Mouse (Mus musculus) limb, embryonic 10.5 days (tissue): ENCODE data around the gene Nkx3-2. TPM values are rescaled to one million over a fixed set of nuclear protein-coding genes. Genes with fewer than 3 reads are reported as not detected.
A peak's percentile ranks its signal among the peaks of the same experiment; 100 is the strongest.

Experiments used
- DNase-seq: peaks from one replicate; pipeline ENCODE4 v3.0.0-alpha.2; 2017; ENCODE audit warnings: low spot score
- H3K27ac ChIP-seq: fragments of 300-500 bp; sonication (generic); 2 replicates; pipeline ENCODE4 v1.5.1; 2016; ENCODE audit warnings: mild to moderate bottlenecking
- H3K27me3 ChIP-seq: fragments of 300-500 bp; sonication (generic); 2 replicates; pipeline ENCODE4 v1.6.1; 2016; ENCODE audit warnings: low read depth, mild to moderate bottlenecking; ENCODE audit not compliant: poor library complexity, severe bottlenecking
- H3K36me3 ChIP-seq: fragments of 300-500 bp; sonication (generic); 2 replicates; pipeline ENCODE4 v1.6.1; 2016; ENCODE audit warnings: mild to moderate bottlenecking, moderate library complexity
- H3K4me1 ChIP-seq: fragments of 300-500 bp; sonication (generic); 2 replicates; pipeline ENCODE4 v1.6.1; 2016
- H3K4me3 ChIP-seq: fragments of 300-500 bp; sonication (generic); 2 replicates; pipeline ENCODE4 v1.5.1; 2016; ENCODE audit warnings: mild to moderate bottlenecking, moderate library complexity
- H3K9me3 ChIP-seq: fragments of 300-500 bp; sonication (generic); replicated peaks from 2 replicates; pipeline ENCODE4 v1.6.1; 2016; ENCODE audit warnings: mild to moderate bottlenecking
- WGBS: fragments of 180-500 bp; shearing (Covaris S2); methylation state at CpG from one replicate; pipeline ENCODE4 v1.1.7; 2016; 5-methylcytosine and 5-hydroxymethylcytosine counted together
- polyA plus RNA-seq: library from polyadenylated mRNA; unstranded; fragments of >200 nt; fragmentation: Nextera tagmentation; extraction: Ambion mirVana; gene quantifications from 2 replicates; pipeline ENCODE4 v1.2.1, GENCODE M21; 2016

The Nkx3-2 gene
- polyA plus RNA-seq, 1 experiment from 2014 or later, result 0.50 TPM

- 28% methylated on average over 6 of the region's 6 CpGs for WGBS
- Histone ChIP-seq H3K27ac (no peak overlapping the region), H3K36me3 (no peaks in the 10 kb centered on the region), H3K27me3 (no peaks in the 10 kb centered on the region; the same call in 1 of the 2 replicates), H3K4me1 (peaks cover 4% of the 10 kb centered on the region; the same call in 1 of the 2 replicates), H3K9me3 (no peaks in the 10 kb centered on the region), H3K4me3 (no peak overlapping the region)
- no peak for DNase-seq
These were observed 11.4 kb upstream of the Nkx3-2 start for GRCm38 (mm10) chr5:41775728-41776127.

GRCm38 (mm10) chr5:41775273-41775672 is 11.0 kb upstream of the Nkx3-2 start:
- H3K27ac ChIP-seq, result no peak overlapping the region
- H3K9me3 ChIP-seq, result no peaks in the 10 kb centered on the region
- peaks cover 4% of the 10 kb centered on the region; the same call in 1 of the 2 replicates for H3K4me1 ChIP-seq
- H3K27me3 ChIP-seq, result peaks cover 1% of the 10 kb centered on the region; the same call in 1 of the 2 replicates
- no peak overlapping the region for H3K4me3 ChIP-seq
- no peaks in the 10 kb centered on the region for H3K36me3 ChIP-seq
- no peak for DNase-seq
- 72% methylated on average over 3 of the region's 3 CpGs for WGBS

- Histone ChIP-seq H3K4me3 (peak overlapping the region; percentile 31), H3K4me1 (peaks cover 25% of the 10 kb centered on the region), H3K36me3 (no peaks in the 10 kb centered on the region), H3K9me3 (no peaks in the 10 kb centered on the region), H3K27ac (no peak overlapping the region), H3K27me3 (peaks cover 68% of the 10 kb centered on the region)
- WGBS, result 6% methylated on average over 21 of the region's 21 CpGs
- DNase-seq, result peak; percentile 95
These were observed 4.2 kb upstream of the Nkx3-2 start for GRCm38 (mm10) chr5:41768382-41769040.

GRCm38 (mm10) chr5:41767296-41768200 is 3.2 kb upstream of the Nkx3-2 start:
- Histone ChIP-seq H3K4me1 (peaks cover 35% of the 10 kb centered on the region), H3K4me3 (peak overlapping the region; percentile 31), H3K9me3 (no peaks in the 10 kb centered on the region), H3K27ac (no peak overlapping the region), H3K27me3 (peaks cover 77% of the 10 kb centered on the region), H3K36me3 (no peaks in the 10 kb centered on the region)
- 1% methylated on average over 33 of the region's 33 CpGs for WGBS
- DNase-seq, result peak; percentile 57

DNA sequence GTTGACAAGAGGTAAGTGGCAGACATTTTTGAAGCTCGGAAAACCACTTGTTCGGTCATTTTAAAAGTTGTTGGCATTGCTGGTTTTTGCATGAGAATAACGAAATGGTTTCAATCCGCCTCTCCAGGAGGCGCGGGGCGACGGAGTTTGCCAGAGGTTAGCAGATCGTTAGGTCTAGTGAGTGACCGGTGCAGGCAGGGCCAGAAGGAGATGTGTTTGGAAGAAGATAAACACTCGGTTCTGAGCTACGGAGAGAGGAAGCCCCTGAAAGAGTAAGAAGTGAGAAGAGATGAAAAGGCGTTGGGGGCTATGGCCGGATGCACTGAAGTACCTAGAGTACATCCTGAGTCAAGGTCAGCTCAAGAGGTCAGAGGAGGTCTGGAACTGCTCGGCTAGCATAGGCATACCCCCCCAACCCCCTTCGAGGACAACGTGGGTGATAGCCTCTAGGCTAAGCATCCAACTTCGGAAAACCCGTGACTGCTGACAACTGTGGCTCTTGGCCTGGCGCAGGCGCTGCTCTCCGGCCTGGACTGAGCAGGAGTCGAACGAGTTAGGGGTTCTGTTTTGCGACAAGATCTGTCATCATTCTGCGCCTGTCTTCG is 2.2 kb upstream of the Nkx3-2 start:
- Histone ChIP-seq H3K9me3 (no peaks in the 10 kb centered on the region), H3K27me3 (peaks cover 88% of the 10 kb centered on the region), H3K4me3 (peak overlapping the region; percentile 31; the same call in 1 of the 2 replicates), H3K36me3 (no peaks in the 10 kb centered on the region), H3K4me1 (peaks cover 40% of the 10 kb centered on the region), H3K27ac (no peak overlapping the region)
- under 1% methylated on average over 27 of the region's 27 CpGs for WGBS
- DNase-seq, result peak; percentile 65

DNA sequence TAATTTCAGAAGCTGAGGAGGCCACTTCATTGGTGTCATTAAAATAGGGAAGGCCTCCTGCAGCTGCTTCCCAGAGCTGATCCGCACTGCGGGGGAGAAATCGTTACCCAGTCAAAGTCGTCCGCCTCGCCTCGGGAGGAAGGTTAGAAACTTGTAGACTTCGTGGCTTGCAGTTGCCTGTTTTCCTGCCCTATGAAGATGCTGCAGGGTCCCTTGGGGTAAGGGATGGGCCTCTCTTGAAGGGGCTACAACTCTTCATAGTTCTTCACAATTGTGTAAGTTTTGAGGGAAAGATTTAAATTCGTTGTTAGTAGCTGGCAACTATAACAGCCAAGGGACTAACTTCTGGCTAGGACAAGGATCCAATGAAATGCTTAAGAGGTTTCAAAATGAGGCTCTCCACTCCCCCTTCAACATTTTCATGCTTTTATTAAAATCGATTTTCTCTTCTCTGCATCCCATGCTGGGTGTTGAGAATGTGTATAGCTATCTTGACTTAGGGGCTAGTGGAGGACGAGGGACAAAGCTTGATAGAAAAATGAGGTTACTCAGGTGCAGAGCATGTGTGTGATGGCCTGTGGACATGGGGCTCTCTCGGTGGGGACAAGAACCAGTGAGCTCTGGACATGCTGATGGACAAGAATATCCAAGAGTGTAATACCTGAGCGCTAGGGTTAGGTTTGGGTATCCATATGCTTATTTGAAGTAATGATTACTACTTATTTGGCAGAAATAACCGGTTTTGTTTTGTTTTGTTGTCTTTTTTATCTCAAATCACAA is 1.5 kb upstream of the Nkx3-2 start:
- peaks cover 43% of the 10 kb centered on the region for H3K4me1 ChIP-seq
- peak; percentile 62 for DNase-seq

DNA sequence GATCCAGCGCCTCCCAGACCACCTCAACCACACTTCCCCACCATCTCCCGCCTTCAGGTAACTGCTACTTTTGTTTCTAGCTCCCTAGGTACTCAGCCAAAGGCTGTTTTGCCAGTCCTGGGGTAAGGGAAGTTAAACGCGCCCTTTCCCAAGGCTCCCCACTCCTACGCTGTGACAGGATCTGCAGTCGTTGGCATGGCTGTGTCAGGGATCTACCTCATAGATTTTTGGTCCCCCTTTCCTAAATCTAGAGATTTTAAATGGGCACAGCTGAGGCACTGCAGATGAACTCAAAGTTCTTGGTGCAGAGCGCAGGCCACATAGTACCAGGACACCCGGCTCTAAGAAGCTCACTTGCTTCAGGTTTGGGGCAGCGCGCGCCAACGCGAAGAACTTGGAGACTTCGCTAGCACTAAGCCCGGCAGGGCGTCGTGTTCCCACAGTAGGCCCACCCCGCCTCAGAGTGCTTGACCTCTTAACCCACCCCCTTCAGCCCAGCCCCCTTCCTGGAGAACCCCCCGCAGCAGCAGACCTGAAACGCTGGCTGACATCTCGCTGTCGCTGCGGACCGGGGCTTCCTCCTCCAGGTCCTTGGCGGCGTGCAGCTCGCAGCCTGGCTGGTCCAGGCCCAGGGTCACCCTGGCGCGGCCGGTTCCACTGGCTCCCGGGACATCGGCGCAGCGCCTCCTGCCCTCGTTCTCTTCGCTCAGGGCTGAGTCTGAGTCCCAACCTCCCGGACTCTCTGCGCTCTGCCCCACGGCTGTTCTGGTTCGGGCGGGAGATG is 1.2 kb downstream of the Nkx3-2 start:
- WGBS, result under 1% methylated on average over 41 of the region's 41 CpGs
- H3K4me3 ChIP-seq, result peak overlapping the region; percentile 53
- DNase-seq, result no peak
- H3K27me3 ChIP-seq, result peaks cover 100% of the 10 kb centered on the region
- H3K4me1 ChIP-seq, result peaks cover 43% of the 10 kb centered on the region
- peak overlapping the region; percentile 25; the same call in 1 of the 2 replicates for H3K27ac ChIP-seq
- no peaks in the 10 kb centered on the region for H3K36me3 ChIP-seq
- H3K9me3 ChIP-seq, result no peaks in the 10 kb centered on the region

More for the DNA sequence above, 1.5 kb upstream of the Nkx3-2 start:
- H3K27me3 ChIP-seq, result peaks cover 95% of the 10 kb centered on the region
- H3K9me3 ChIP-seq, result no peaks in the 10 kb centered on the region
- H3K4me3 ChIP-seq, result no peak overlapping the region
- no peaks in the 10 kb centered on the region for H3K36me3 ChIP-seq
- 2% methylated on average over 14 of the region's 14 CpGs for WGBS
- no peak overlapping the region for H3K27ac ChIP-seq

DNA sequence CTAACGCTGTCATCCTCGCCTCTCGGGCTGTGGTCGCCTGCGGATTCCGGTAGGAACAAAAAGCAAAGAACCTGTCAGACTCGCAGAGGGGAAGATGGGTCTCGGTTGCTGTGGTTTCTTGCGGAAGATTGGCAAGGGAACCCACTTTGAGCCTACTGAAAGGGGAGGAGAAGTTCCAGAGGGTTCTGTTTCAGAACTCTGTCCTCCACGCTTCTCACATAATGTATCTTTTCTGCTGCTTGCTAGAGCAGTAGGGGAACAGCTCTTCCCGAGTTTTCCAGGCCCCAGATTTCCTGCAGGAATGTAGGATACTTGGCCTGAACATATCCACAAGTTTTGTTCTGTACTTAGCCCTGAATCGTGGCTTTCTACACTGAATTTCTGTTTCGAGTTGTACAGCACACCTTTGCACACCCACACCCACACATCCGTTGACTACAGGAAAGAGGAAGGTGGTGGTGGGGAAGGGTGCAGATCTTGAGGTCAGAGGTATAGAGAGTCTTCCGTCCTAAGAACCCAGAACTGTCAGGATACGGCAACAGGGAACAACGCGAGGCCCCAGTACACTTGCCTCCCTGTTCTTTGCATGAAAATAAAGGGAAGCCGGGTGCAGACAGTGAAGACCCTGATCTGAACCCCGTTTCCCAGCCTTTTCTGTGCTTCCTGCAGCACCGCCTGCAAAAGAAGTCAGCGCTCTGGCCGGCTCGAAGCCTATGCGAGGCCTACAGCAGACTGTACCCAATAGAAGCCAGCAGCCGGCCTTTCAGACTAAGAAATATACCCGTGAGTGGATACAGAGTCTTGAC is 2.0 kb downstream of the Nkx3-2 start:
- peak; percentile 64 for DNase-seq
- peaks cover 100% of the 10 kb centered on the region for H3K27me3 ChIP-seq
- H3K4me3 ChIP-seq, result peak overlapping the region; percentile 53
- no peaks in the 10 kb centered on the region for H3K36me3 ChIP-seq
- no peak overlapping the region for H3K27ac ChIP-seq
- peaks cover 38% of the 10 kb centered on the region for H3K4me1 ChIP-seq
- H3K9me3 ChIP-seq, result no peaks in the 10 kb centered on the region
- WGBS, result 2% methylated on average over 27 of the region's 27 CpGs

DNA sequence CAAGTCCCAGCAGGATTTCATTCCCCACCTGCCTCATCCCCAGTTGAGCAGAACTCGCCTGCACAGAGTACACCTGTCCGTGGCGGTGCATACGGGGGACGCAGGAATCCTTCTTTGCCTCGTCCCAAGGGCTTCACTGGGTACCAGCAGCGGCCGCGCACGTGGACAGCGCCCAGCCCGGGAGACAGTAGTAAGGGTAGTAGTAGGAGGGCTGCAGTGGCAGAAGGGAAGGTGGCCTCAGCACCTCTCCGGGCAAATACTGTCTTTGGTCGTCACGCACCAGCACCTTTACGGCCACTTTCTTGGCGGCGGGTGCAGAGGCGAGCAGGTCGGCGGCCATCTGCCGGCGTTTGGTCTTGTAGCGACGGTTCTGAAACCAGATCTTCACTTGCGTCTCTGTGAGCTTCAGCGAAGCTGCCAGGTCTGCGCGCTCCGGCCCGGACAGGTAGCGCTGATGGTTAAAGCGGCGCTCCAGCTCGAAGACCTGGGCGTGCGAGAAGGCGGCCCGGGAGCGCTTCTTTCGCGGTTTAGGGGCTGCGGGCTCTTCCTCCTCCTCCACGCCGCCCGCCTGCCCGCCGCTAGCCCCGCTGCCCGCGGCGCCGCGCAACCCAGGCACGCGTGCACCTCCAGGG is 2.7 kb downstream of the Nkx3-2 start:
- H3K36me3 ChIP-seq, result no peaks in the 10 kb centered on the region
- peak; percentile 63 for DNase-seq
- WGBS, result under 1% methylated on average over 53 of the region's 56 CpGs
- no peak overlapping the region for H3K27ac ChIP-seq
- peaks cover 100% of the 10 kb centered on the region for H3K27me3 ChIP-seq
- no peaks in the 10 kb centered on the region for H3K9me3 ChIP-seq
- peaks cover 33% of the 10 kb centered on the region for H3K4me1 ChIP-seq
- H3K4me3 ChIP-seq, result peak overlapping the region; percentile 18

GRCm38 (mm10) chr5:41760831-41761508 is 3.3 kb downstream of the Nkx3-2 start:
- Histone ChIP-seq H3K27me3 (peaks cover 100% of the 10 kb centered on the region), H3K4me1 (peaks cover 30% of the 10 kb centered on the region), H3K9me3 (no peaks in the 10 kb centered on the region), H3K27ac (no peak overlapping the region), H3K4me3 (no peak overlapping the region), H3K36me3 (no peaks in the 10 kb centered on the region)
- DNase-seq, result peak; percentile 58
- 2% methylated on average over 22 of the region's 22 CpGs for WGBS
